Mouse (Mus musculus) ovary, postnatal 10 days (tissue): ENCODE data around the gene Fbxo28.
"Not testable (repeated sequence)": the region's sequence is repeated elsewhere in the genome, so short reads cannot be mapped to it uniquely, and the experiment has no call there.

ENCODE experiments used
- DNase-seq: peaks from one replicate; pipeline ENCODE4 v3.0.0; 2022; ENCODE audit warnings: low spot score

Gene Fbxo28

DNA sequence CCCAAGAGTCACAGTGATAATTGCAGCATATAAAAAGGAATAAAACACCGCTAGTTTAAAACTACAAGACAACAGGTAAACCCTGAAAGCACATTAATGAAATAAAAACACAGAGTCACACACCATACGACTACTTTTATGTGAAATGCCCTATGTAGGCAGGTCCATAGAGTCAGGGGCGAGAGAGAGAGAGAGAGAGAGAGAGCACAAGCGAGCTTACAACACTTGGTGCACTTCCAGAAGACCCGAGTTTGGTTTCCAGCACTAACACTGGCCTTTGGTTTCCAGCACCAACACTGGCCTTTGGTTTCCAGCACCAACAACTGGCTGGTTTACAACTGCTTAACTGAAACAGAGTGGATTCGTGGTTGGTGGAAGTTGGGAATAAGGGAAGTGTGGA is 564 bp upstream of the Fbxo28 start:
- no peak for DNase-seq

DNA sequence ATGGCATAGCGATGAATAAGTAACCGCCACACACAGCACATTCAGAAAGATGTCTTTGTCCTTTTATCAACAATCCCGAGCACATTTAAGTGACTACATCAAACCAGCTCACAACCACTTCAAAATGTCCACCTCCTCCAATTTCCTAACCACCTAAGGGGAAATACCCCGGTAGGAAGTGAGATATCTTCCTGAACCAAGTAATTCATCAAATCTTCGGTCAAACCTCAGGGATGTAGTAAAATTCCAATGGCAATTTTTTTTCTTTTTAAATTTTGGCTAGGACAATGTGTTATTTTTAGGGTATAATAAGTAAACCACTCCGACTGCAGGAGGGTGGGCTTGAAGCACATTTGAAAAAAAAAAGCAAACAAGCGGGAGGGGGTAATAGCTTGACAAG is 1.1 kb downstream of the Fbxo28 start:
- DNase-seq: no peak

DNA sequence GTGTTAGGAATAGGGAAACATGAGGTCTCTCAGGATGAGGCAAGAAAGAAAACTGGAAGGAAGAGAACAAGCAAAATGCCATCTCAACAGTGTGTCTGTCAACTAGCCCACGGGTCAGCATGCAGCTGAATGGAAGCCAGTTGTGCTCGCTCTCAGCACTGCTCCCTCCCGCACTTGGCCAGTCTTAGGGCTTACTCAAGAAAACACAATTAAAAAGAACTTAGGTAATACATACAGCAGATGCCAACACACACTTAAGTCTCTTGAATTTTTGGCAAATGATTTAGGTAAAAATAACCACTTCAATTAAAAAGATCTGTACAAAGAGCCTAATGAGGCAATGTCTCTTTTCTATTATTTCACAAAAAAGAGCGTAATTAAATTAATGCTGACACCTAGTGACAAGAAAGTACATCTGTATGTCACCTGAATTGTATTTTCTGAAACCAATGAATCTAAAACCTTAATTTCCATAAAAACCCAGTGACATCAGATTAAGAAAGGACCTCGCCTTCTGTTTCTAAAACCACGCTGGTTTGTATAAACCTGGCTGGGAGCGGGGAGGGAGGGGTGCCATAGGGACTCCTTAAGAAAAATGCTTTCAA is 2.4 kb downstream of the Fbxo28 start:
- DNase-seq: no peak

DNA sequence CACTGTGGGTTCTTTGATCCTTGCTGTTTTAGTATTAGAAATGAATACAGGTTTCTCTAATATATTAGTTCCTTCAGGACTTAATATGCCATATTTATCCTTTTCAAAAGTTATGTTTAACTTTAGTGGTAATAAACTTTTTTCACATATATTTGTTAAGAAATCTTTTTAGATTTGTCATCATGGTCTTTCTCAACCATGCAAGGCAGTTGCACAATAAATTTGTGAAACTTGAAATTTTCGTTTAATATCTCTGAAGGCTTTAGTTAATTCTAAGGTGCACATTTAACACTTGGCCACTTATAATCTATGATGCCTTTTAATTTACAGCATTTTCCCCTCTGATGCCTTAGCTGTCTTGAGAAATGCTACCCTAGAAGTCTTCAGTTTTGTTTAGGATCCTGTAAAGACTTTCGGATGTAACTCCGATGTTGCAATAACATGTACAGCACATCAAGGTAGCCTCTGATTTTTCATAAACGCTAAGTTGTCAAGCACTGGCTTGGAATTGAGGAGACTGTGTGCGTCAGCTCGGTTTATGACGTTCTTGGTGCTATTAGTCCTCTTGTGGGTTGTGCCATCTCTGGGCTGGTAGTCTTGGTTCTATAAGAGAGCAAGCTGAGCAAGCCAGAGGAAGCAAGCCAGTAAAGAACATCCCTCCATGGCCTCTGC is 7.5 kb downstream of the Fbxo28 start:
- no peak for DNase-seq

DNA sequence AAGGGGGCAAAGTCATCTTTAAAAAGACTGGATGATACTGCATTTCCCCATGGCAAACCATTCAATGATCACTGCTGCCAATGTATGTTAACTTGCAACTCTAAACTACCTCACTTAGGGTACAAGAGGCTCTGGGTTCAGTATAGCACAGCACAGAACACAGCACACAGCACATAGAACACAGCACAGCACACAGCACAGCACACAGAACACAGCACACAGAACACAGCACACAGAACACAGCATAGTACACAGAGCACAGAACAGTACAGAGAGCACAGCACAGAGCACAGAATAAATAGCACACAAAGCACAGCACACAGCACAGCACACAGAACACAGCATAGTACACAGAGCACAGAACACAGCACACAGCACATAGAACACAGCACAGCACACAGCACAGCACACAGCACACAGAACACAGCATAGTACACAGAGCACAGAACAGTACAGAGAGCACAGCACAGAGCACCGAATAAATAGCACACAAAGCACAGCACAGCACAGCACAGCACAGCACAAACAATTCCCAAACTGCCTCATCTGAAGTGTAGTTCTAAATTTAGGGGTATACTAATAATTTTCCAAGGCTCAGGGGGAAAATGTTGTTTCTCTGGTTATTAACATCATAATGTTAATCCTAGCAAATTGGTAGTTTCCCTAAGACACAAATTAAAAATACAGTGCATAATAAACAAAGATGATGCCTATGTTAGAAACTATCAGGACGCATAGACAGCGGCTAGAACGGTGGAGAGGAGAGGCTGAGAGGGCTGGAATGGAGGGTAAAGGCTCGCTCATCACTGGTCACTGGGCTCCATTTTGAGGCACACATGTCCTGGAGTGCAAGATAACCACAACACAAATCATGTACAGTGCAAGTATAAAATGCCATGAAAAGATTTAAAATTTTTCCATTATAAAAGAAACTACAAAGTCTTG is 9.1 kb downstream of the Fbxo28 start:
- DNase-seq: no peak

DNA sequence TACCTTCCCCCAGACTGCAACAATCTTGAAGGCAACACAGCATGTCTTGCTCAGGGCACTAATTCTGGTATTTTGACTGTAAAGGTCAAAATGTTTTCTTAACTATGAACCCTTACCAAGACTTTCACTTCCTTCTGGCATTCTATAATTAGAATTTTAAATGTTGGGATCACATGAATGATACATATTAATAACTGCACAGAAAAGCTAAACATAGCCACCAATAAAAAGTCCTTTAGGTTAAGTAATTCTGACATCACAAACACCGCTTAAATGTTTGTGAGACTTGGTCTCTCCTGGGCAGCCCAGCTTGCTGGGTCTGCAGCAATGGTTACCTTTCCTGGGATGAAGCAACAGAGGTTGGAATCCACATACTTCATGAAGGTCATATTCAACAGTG is 15.5 kb downstream of the Fbxo28 start:
- no peak for DNase-seq

DNA sequence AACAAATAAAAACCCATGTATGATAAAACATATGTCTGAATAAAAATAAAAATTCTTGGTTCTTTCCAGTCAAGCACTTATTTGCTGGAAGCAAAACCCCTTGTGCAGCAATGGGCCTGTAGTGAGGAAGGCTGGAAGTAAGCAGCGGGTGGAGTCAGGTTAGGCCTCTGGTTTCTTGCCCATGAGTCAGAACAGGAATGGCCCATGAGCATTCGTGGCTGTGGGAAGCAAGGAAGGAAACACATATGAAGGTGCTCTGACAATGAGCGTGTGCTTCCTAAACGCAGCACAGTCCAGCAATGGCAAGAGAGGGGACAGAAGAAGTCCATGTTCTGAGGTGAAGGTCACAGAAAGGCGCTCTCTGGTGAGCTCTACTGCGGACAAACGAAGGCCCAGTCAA is 16.9 kb downstream of the Fbxo28 start:
- DNase-seq: no peak

DNA sequence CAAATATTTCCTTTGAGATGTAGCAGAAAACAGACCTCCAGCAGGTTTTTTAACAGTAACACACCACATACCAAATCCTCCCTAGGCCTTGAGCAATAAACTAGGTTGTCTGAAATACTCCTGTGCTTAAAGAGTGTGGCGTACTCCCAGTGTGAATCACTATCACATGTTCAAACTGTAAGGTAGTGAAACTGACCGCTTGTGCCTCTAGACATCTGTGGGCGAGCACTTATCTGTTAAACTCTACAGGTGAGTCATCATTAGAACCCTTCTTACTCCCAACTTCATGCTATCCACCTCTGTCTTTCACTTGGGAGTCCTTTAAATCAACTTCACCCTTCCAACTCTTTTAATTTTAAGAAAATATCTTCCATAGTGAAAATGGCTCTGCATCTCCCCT is 18.3 kb downstream of the Fbxo28 start:
- DNase-seq: no peak

DNA sequence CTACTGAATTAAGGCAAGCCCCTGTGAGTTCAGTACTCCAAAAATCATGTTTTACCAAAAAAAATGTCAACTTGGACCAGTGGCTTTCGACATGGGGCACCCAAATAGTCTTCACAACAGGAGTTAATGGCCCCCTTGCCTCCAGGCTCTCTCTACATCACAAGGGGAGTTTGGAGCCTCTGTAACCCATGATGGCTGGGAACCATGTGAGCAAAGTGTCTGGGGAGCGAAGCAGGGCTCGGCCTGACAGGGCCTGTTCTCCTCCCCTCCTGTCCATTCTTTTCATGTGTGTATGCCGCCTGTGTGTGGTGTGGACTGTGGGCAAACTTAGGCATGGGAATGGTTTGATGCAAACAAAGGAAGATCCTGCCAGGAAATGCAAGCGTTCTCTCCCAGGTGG is 27.2 kb downstream of the Fbxo28 start:
- DNase-seq: no peak

DNA sequence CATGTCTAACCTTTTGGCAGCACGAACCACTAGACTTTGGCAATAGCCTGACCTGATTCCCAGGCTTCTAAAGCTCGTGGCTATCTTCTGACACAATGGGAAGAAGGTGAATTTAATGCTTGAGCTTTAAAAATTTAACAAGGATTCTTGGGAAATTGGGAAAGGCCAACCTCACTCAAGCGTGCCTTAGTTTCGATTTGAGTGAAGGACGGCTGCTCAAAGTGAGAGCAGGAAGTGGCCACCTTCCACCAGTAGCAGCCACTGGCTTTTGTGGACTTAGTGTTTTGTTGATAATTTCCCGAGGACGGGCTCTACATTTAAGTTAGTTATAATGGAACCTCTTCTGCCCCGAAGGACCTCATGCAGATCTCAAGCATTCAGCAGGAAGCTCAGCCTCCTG is 28.2 kb downstream of the Fbxo28 start:
- DNase-seq: no peak

DNA sequence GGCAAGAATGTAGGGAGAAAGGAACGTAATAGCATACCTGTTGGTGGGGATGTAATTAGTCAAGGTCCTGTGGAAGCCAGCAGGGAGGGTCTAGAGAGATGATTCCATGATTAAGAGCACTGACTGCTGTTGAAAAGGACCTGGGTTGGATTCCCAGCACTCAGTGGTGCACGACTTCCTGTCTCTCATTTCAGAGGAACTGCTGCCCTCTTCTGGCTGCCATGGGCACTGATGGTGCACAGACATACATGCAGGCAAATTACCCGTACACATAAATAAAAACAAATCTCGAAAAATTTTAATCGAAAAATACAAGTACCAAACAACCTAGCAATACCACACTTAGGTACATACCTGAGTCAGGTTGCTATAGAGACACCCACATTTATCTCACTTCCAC is 30.1 kb downstream of the Fbxo28 start:
- no peak for DNase-seq

DNA sequence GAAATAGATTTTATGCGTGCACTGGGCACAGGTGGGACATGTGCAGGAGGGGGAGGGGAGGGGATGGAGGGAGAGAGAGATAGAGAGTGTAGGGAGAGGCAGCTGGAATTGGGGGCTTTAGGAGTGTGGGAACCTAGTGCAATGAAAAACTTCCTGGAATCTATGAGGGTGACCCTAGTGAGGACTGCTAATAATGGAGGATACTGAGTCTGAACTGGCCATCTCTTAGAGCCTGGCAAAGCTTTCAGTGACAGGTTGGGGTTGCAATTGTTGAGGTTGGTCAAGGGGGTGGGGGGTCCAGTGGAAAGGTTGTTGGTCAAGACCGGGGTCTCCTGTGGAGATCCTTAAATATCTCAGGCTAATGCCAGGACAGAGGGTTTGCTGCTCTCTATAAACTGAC is 31.1 kb downstream of the Fbxo28 start:
- DNase-seq: no peak

DNA sequence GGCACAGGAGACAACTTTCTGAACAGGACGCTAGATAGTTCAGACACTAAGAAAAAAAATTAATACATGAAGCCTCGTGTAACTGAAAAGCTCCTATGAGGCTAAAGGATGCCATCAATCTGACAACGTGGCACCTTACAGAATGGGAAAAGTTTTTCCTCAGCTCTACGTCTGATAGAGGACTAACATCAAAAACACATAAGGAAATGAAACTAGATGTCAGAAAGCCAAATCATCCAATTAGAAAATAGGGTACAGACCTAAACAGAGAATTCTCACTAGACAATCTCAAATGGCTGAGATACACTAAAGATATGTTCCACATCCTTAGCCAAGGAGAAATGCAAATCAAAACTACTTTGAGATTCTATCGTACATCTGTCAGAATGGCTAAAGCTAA is 32.0 kb downstream of the Fbxo28 start:
- DNase-seq: no peak

DNA sequence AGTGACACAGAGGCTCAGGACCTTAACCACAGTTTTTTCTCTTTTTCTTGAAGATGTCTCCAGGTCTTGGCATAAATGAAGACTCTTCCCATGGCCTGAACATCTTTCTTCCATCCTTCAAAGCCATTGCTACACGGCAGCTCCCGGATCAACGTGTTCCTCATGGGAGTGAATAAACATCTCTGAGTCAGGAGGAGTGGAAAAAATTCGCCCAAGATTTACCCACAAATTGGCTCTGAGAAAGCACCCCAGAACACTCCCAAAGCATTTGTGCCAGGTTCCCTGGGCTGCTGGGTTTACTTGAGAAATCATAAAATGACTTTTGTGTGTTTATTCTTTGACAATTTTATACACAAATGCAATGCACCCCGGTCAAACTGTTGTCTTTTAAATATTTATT is 38.5 kb downstream of the Fbxo28 start:
- DNase-seq: no peak

DNA sequence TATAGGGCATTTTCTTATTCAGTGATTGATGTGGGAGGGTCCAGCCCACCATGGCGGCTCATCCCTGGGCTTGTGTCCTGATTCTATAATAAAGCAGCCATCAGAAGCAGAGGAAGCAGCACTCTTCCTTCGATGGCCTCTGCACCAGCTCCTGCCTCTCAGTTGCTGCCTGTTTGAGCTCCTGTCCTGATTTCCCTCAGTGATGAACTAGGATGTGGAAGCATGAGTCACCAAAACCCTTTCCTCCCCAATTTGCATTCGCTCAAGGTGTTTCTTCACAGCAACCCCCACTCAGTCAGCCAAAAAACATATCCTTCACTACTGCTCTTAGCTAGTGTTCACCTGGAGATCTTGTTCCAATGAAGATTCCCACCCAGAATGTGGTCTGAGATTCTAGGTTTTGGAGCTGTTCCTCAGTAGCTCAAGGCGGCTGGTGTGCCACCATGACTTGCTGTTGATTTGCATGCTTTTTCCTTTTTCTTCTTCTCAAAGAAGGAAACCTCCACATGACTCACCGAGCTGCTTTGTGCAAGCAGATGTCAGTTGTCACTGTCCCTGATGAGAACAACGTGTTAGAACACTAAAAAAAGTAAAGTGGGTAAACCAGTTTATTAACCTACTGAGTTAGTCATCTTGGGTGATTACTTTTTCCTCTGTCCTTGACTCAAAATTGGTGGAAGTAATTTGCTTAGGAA is 39.1 kb downstream of the Fbxo28 start:
- no peak for DNase-seq

DNA sequence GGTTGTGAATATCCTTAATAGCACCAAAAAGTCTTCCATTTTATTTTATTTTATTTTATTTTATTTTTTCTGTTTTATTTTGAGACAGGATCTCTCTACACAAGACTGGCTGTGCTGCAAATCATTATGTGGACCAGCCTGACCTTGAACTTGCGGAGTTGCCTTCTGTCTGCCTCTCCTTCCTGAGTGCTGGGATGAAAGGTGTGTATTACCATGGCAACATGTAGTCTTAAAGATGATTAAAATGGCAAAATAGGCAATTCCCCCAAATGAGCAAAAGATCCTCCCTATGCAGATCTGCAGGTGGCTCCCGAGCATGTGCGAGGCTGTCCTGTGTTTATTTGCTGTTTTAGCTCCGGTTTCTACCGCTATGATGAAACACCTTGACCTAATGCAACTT is 43.6 kb downstream of the Fbxo28 start:
- no peak for DNase-seq

DNA sequence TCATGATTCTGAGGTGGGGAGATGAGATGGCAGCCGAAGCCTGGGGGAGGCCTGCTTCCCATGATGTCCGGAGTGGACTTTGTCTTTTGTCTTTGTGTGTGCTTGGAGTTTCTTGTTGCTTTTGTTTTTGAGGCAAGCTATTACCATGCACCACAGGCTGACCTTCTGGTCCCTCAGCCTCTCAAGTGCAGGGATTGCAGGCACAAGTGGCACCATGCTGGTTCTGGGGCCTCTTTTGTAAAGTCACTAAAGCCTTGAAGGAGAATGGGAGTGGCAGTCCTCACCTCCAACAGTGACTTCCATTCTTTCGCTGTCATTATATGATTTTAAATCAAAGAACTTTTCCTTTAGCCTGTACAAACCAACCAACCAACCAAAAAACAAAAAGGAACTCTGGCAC is 44.2 kb downstream of the Fbxo28 start:
- DNase-seq: no peak

DNA sequence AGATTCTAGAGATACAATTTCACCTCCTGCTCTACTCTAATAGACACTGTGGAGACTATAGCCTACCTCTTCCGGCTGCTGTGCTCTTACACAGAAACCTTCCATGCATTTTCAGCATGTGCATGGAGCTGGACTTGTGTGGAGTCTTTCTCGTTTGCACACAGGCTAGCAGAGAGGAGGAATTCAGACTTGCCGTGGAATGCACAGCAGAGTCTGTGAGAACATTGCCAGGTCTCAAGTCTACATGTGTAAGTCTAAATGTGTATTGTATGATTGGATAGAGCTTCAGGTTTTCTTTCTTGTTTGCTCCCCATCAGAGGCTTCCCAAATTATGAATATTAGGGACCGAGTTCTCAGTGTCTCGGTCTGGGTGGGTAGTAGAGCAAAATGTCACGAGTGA is 44.6 kb downstream of the Fbxo28 start:
- no peak for DNase-seq

DNA sequence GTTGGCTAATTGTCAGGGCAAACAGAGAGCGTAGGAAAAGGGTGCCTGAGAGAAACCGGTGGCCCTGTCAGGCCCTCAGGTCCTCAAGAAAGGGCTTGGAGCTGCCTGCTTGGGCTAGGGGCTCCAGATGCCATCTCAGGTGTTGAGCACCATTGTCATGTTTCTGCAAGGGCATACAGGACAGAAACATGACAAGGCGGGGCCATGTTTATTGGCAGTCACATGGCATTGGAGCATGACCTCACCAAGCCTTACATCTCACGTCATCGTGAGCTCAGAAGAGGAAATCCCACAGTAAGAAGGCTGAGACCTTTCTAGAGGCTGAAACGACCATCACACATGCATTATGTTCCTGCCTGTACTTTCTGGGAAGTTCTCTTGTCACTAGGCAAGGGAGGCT is 45.3 kb downstream of the Fbxo28 start:
- no peak for DNase-seq

DNA sequence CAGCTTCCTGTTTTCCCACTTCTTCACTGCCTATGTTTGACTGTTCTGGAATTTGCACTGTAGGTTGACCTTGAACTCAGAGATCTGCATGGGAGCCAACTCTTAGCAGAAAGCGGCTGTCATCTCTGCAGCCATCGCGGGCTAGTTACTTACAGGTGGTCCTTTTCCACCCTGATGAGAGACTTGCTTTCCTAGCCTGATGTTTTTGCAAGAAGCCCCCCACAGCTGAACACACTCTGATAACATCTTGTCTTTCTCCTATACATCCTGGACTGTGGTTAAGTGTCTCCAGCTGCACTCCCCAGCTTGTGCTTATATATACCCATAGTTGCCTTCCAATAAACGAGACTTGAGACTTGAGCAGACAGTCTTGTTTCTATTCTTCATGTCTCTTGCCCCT is 49.1 kb downstream of the Fbxo28 start:
- DNase-seq: no peak

DNA sequence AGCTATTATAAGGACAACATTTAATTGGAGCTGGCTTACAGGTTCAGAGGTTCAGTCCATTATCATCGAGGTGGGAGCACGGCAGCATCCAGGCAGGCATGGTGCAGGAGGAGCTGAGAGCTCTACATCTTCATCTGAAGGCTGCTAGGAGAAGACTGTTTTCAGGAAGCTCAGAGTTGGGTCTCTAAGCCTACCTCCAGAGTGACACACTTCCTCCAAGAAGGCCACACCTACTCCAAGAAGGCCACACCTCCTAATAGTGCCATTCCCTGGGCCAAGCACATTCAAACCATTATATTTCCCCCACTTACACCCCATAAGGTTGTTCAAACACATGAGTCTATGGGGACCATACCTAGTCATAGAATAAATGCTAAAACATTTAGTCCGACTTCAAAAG is 50.7 kb downstream of the Fbxo28 start:
- not testable (repeated sequence) for DNase-seq

DNA sequence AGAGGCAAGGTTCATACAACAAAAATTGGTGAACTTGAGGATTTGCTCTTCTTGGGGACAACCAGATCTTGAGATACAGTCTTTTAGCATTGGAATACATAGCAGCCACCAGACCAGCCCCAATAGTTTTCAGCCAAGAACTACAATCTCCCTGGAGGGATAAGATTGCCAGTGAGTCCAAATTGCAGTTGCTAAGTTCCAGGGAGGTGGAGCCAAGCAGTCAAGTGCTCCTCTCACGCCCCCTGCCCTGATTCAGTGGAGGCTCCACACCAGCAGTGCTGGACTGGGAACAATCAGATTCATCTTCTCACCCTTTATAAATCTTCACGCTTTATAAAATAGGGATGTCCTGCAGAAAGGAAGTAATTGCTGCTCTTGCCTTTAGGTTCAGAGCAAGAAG is 51.6 kb downstream of the Fbxo28 start:
- DNase-seq: no peak

DNA sequence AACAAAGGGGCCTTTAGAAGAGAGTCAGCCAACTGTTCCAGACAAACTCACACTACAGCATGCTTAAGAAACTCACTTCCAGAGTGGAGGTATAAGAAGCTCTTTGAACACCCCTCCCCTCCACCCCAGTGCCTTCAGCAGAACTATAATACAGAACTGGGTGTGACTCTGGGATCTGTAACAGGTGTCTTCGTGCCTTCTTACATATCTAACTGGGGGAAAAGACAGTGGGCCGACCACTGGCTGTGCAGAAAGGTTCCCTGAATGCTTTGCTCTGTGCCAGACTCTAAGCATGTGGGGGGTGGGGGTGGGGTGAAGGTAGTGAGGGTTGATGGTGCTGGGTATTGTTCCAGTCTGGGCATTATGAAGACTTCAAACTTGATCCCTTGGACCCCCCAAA is 52.8 kb downstream of the Fbxo28 start:
- DNase-seq: no peak
